Mouse (Mus musculus): Measurements from ENCODE around the gene Irgm2. TPM values are rescaled to one million over a fixed set of nuclear protein-coding genes. Genes with fewer than 3 reads are reported as not detected.
"Not testable (repeated sequence)": the region's sequence is repeated elsewhere in the genome, so short reads cannot be mapped to it uniquely, and the experiment has no call there.

Gene Irgm2
- polyA plus RNA-seq, 1 experiment = 12.3 TPM

GRCm38 (mm10) chr11:58226425-58226824 is 27.0 kb downstream of the Irgm2 start:
- Histone ChIP-seq H3K4me3 (ENCODE audit: insufficient read depth, low read length) (no peak overlapping the region), H3K27ac (ENCODE audit: insufficient read depth, low read length) (no peak overlapping the region), H3K4me1 (ENCODE audit: control insufficient read depth, insufficient read depth, low read length) (peaks cover 5% of the 10 kb centered on the region; the same call in 1 of the 2 replicates)
- TF ChIP-seq CTCF (IDR thresholded peaks at IDR 0.05; ENCODE audit: borderline replicate concordance, insufficient read depth, low read length) (no peak), POLR2A (IDR thresholded peaks at IDR 0.05; ENCODE audit: low read depth, low read length) (no peak)

- not testable (repeated sequence) for H3K4me3 ChIP-seq (ENCODE audit: insufficient read depth, low read length); H3K27ac ChIP-seq (ENCODE audit: insufficient read depth, low read length); H3K4me1 ChIP-seq (ENCODE audit: control insufficient read depth, insufficient read depth, low read length)
These were observed 28.6 kb downstream of the Irgm2 start for GRCm38 (mm10) chr11:58228021-58228420.

- TF ChIP-seq CTCF (IDR thresholded peaks at IDR 0.05; ENCODE audit: borderline replicate concordance, insufficient read depth, low read length) = no peak
- TF ChIP-seq POLR2A (IDR thresholded peaks at IDR 0.05; ENCODE audit: low read depth, low read length) = no peak
- Histone ChIP-seq H3K27ac (ENCODE audit: insufficient read depth, low read length) (no peak overlapping the region), H3K4me1 (ENCODE audit: control insufficient read depth, insufficient read depth, low read length) (no peaks in the 10 kb centered on the region; the same call in 1 of the 2 replicates), H3K4me3 (ENCODE audit: insufficient read depth, low read length) (no peak overlapping the region)
These were observed 31.0 kb downstream of the Irgm2 start for GRCm38 (mm10) chr11:58230396-58230910.

GRCm38 (mm10) chr11:58231156-58231555 is 31.7 kb downstream of the Irgm2 start:
- Histone ChIP-seq H3K4me3 (ENCODE audit: insufficient read depth, low read length) (no peak overlapping the region), H3K4me1 (ENCODE audit: control insufficient read depth, insufficient read depth, low read length) (no peaks in the 10 kb centered on the region), H3K27ac (ENCODE audit: insufficient read depth, low read length) (no peak overlapping the region)
- TF ChIP-seq POLR2A (IDR thresholded peaks at IDR 0.05; ENCODE audit: low read depth, low read length) (no peak), CTCF (IDR thresholded peaks at IDR 0.05; ENCODE audit: borderline replicate concordance, insufficient read depth, low read length) (no peak)

- not testable (repeated sequence) for H3K27ac ChIP-seq (ENCODE audit: insufficient read depth, low read length); H3K4me3 ChIP-seq (ENCODE audit: insufficient read depth, low read length)
These were observed 35.1 kb downstream of the Irgm2 start for GRCm38 (mm10) chr11:58234551-58234950.

GRCm38 (mm10) chr11:58235152-58235551 is 35.7 kb downstream of the Irgm2 start:
- Histone ChIP-seq H3K4me3 (ENCODE audit: insufficient read depth, low read length) (no peak overlapping the region), H3K4me1 (ENCODE audit: control insufficient read depth, insufficient read depth, low read length) (no peaks in the 10 kb centered on the region), H3K27ac (ENCODE audit: insufficient read depth, low read length) (no peak overlapping the region)
- TF ChIP-seq POLR2A (IDR thresholded peaks at IDR 0.05; ENCODE audit: low read depth, low read length) (no peak), CTCF (IDR thresholded peaks at IDR 0.05; ENCODE audit: borderline replicate concordance, insufficient read depth, low read length) (peak; percentile 58; the same call in 1 of the 2 replicates)

More at GRCm38 (mm10) chr11:58234551-58234950, 35.1 kb downstream of the Irgm2 start:
- not testable (repeated sequence) for H3K4me1 ChIP-seq (ENCODE audit: control insufficient read depth, insufficient read depth, low read length)

GRCm38 (mm10) chr11:58238840-58239791 is 39.7 kb downstream of the Irgm2 start:
- H3K27ac ChIP-seq (ENCODE audit: insufficient read depth, low read length) = no peak overlapping the region
- TF ChIP-seq CTCF (IDR thresholded peaks at IDR 0.05; ENCODE audit: borderline replicate concordance, insufficient read depth, low read length) (peak; percentile 29; the same call in 1 of the 2 replicates), POLR2A (IDR thresholded peaks at IDR 0.05; ENCODE audit: low read depth, low read length) (no peak)

GRCm38 (mm10) chr11:58247294-58247693 is 47.9 kb downstream of the Irgm2 start:
- TF ChIP-seq POLR2A (IDR thresholded peaks at IDR 0.05; ENCODE audit: low read depth, low read length) = no peak
- no peak for TF ChIP-seq CTCF (IDR thresholded peaks at IDR 0.05; ENCODE audit: borderline replicate concordance, insufficient read depth, low read length)
- no peak overlapping the region for H3K4me3 ChIP-seq (ENCODE audit: insufficient read depth, low read length)
- H3K4me1 ChIP-seq (ENCODE audit: control insufficient read depth, insufficient read depth, low read length) = no peaks in the 10 kb centered on the region
- no peak overlapping the region for H3K27ac ChIP-seq (ENCODE audit: insufficient read depth, low read length)

More at GRCm38 (mm10) chr11:58238840-58239791, 39.7 kb downstream of the Irgm2 start:
- H3K4me1 ChIP-seq (ENCODE audit: control insufficient read depth, insufficient read depth, low read length) = no peaks in the 10 kb centered on the region
- H3K4me3 ChIP-seq (ENCODE audit: insufficient read depth, low read length) = peak overlapping the region; percentile 9; the same call in 1 of the 2 replicates

- Histone ChIP-seq H3K27ac (ENCODE audit: insufficient read depth, low read length) (no peak overlapping the region), H3K4me3 (ENCODE audit: insufficient read depth, low read length) (no peak overlapping the region), H3K4me1 (ENCODE audit: control insufficient read depth, insufficient read depth, low read length) (no peaks in the 10 kb centered on the region)
- TF ChIP-seq POLR2A (IDR thresholded peaks at IDR 0.05; ENCODE audit: low read depth, low read length) = no peak
- TF ChIP-seq CTCF (IDR thresholded peaks at IDR 0.05; ENCODE audit: borderline replicate concordance, insufficient read depth, low read length) = no peak
These were observed 50.0 kb downstream of the Irgm2 start for GRCm38 (mm10) chr11:58249203-58249981.

Measured in embryonic fibroblast, embryonic 13.5 days (primary cell).